Mouse (Mus musculus) thymus, adult 2 months (tissue): ENCODE measurements around the gene Gon4l.

Experiments used
- CTCF ChIP-seq: fragments of 200-500 bp; IDR thresholded peaks from 2 replicates; pipeline ENCODE4 v1.5.1; 2012; ENCODE audit warnings: mild to moderate bottlenecking, control low read depth, low read length, moderate library complexity, borderline replicate concordance; ENCODE audit not compliant: control insufficient read depth, poor library complexity, insufficient read depth; ENCODE audit errors: extremely low read depth
- POLR2A ChIP-seq: fragments of 200-500 bp; IDR thresholded peaks from 2 replicates; pipeline ENCODE4 v1.6.1; 2012; ENCODE audit warnings: mild to moderate bottlenecking, low read length, control low read depth, moderate library complexity; ENCODE audit not compliant: control insufficient read depth, poor library complexity, insufficient read depth; ENCODE audit errors: extremely low read depth

DNA sequence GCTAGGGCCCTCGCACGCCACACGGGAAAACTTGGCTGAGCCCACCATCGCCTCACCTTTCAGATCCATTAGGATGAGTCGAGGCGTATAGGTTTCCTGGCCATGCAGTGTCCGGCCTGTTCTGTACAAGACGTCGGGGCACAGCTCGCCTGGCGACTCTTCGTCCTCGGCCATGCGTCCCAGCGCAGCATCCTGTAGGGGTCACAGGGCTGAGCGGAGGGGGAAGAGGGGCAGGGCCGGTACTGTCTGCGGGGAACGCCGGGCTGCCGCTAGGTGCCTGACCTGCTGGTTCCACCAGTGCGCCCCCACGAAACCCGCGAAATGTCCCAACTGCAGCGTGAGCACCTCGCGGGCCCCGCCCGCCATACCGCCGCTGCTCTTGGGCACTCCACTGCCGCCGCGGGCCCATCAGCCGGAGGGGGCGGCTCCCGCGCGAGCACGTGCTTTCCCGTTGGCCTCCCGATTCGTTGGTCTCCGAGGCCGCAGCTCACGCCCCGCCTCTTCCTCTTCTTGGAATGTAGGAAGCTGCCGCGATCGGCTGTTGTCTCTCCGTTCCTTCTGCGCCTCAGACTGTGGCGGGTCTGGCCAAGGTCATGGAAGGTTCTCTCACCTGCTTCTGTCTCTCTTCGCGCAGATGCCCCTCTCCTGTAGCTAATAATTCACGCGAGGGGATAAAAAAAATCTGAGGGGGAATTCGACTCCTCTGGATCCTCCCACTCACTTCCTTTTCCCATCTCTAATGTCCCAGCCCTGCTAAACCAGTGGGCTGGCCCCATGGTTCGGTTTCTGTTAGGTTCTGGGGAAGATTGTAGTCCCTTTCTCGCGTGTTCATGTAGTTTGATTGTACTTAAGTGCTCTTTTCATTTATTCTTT is 78.7 kb downstream of the Gon4l start, which contains the start of gene Msto1:
- peak; percentile 91 for TF ChIP-seq POLR2A
- peak; percentile 56; the same call in 1 of the 2 replicates for TF ChIP-seq CTCF
